Comparison of ENCODE assay signal across 9 mouse cellular contexts in genomic region chr7:142663931-142664421, GRCm38 (mm10). TPM values are rescaled to one million over a fixed set of nuclear protein-coding genes. Genes with fewer than 3 reads are reported as not detected.
DNase-seq lines count a peak whose midpoint lies in the region; ATAC-seq and TF ChIP-seq lines count a peak whose summit lies in the region.
"Had no signal": no experiment of that assay in that cellular context is flagged by ENCODE, and none has a peak within 500 bp of the region (broad histone marks: within the 10 kb centered on the region; RNA-seq: fewer than 3 reads in every experiment).

No protein-coding gene starts in this region.

- DNase-seq in kidney, postnatal 10 days = peak; percentile 49
- no peak for DNase-seq in kidney, adult 2 months
- DNase-seq in neural tube, embryonic 11.5 days (ENCODE audit: low spot score) = peak; percentile 39
- DNase-seq in left cerebral cortex, adult 8-10 months (ENCODE audit: low spot score in 2 of 2) = no peak
- no peak for DNase-seq in cerebellum, adult 9-10 months
- no peak for DNase-seq in adrenal gland, adult 8-10 months

- no peaks in the 10 kb centered on the region for H3K4me1 ChIP-seq in kidney, adult 2 months (ENCODE audit: control insufficient read depth, insufficient read depth, low read length)
- H3K4me1 ChIP-seq in embryonic facial prominence, embryonic 15.5 days = peaks cover 33% of the 10 kb centered on the region
- peaks cover 12% of the 10 kb centered on the region for H3K4me1 ChIP-seq in hindbrain, embryonic 16.5 days (ENCODE audit: control insufficient read depth, insufficient read depth, low read depth, low read length)
- H3K4me1 ChIP-seq in neural tube, embryonic 11.5 days (ENCODE audit: control insufficient read depth, insufficient read depth, low read length) = peaks cover 4% of the 10 kb centered on the region; the same call in 1 of the 2 replicates

- H3K9ac ChIP-seq in embryonic facial prominence, embryonic 15.5 days = peak overlapping the region; percentile 37; the same call in 1 of the 2 replicates
- no peak overlapping the region for H3K9ac ChIP-seq in hindbrain, embryonic 16.5 days (ENCODE audit: low read depth, low read length)
- H3K9ac ChIP-seq in neural tube, embryonic 11.5 days (ENCODE audit: low read length) = peak overlapping the region; percentile 52

- no peak for ATAC-seq in embryonic facial prominence, embryonic 15.5 days (ENCODE audit: insufficient number of reproducible peaks, low FRiP score, low TSS enrichment, low read depth)
- no peak for ATAC-seq in hindbrain, embryonic 16.5 days
- ATAC-seq in neural tube, embryonic 11.5 days (ENCODE audit: insufficient read depth, low FRiP score, low TSS enrichment) = no peak

- no peak overlapping the region for H3K4me3 ChIP-seq in kidney, adult 2 months (ENCODE audit: insufficient read depth, low read depth, low read length)
- peak overlapping the region; percentile 42 for H3K4me3 ChIP-seq in embryonic facial prominence, embryonic 15.5 days (replicated peaks)
- H3K4me3 ChIP-seq in hindbrain, embryonic 16.5 days (ENCODE audit: low read length) = peak overlapping the region; percentile 27
- H3K4me3 ChIP-seq in neural tube, embryonic 11.5 days (ENCODE audit: low read depth, low read length) = peak overlapping the region; percentile 28

- TF ChIP-seq CTCF in kidney, adult 2 months (conservative IDR thresholded peaks at IDR 0.05; ENCODE audit: insufficient read depth, insufficient read length, low read depth, low read length) = no peak

- 4% methylated on average over 53 of the region's 53 CpGs for WGBS in kidney, adult 2 months
- under 1% methylated on average over 46 of the region's 53 CpGs for WGBS in embryonic facial prominence, embryonic 15.5 days
- WGBS in hindbrain, embryonic 16.5 days = under 1% methylated on average over 53 of the region's 53 CpGs
- WGBS in neural tube, embryonic 11.5 days = under 1% methylated on average over 53 of the region's 53 CpGs

- H3K27me3 ChIP-seq in kidney, adult 2 months (replicated peaks; ENCODE audit: control insufficient read depth, insufficient read depth, low read length) = peaks cover 6% of the 10 kb centered on the region; the same call in 1 of the 2 replicates
- H3K27me3 ChIP-seq in embryonic facial prominence, embryonic 15.5 days = peaks cover 74% of the 10 kb centered on the region
- H3K27me3 ChIP-seq in hindbrain, embryonic 16.5 days (replicated peaks; ENCODE audit: control insufficient read depth, insufficient read depth, low read length) = peaks cover 54% of the 10 kb centered on the region
- peaks cover 75% of the 10 kb centered on the region for H3K27me3 ChIP-seq in neural tube, embryonic 11.5 days (ENCODE audit: control insufficient read depth, insufficient read depth, low read length)

- no peaks in the 10 kb centered on the region for H3K9me3 ChIP-seq in embryonic facial prominence, embryonic 15.5 days (replicated peaks)
- no peaks in the 10 kb centered on the region for H3K9me3 ChIP-seq in hindbrain, embryonic 16.5 days (ENCODE audit: control insufficient read depth, low read length)
- H3K9me3 ChIP-seq in neural tube, embryonic 11.5 days (ENCODE audit: control insufficient read depth, low read length) = no peaks in the 10 kb centered on the region

- H3K4me2 ChIP-seq in embryonic facial prominence, embryonic 15.5 days (replicated peaks) = peak overlapping the region; percentile 52
- peak overlapping the region; percentile 39 for H3K4me2 ChIP-seq in hindbrain, embryonic 16.5 days (ENCODE audit: low read length)
- peak overlapping the region; percentile 42 for H3K4me2 ChIP-seq in neural tube, embryonic 11.5 days (ENCODE audit: low read depth)

- H3K36me3 ChIP-seq in kidney, adult 2 months (ENCODE audit: control insufficient read depth, insufficient read depth, low read length) = no peaks in the 10 kb centered on the region
- H3K36me3 ChIP-seq in embryonic facial prominence, embryonic 15.5 days = 0 out of 2 replicates have a peak, but pooled peaks cover 4% of the 10 kb centered on the region
- no peaks in the 10 kb centered on the region for H3K36me3 ChIP-seq in hindbrain, embryonic 16.5 days (ENCODE audit: control insufficient read depth, insufficient read depth, low read length)
- H3K36me3 ChIP-seq in neural tube, embryonic 11.5 days (ENCODE audit: control insufficient read depth, insufficient read depth, low read length) = no peaks in the 10 kb centered on the region

- no peak overlapping the region for H3K27ac ChIP-seq in kidney, adult 2 months (ENCODE audit: insufficient read depth, low read depth, low read length)
- peak overlapping the region; percentile 76 for H3K27ac ChIP-seq in embryonic facial prominence, embryonic 15.5 days (replicated peaks)
- no peak overlapping the region for H3K27ac ChIP-seq in hindbrain, embryonic 16.5 days (ENCODE audit: low read depth, low read length)
- 0 out of 2 replicates have a peak overlapping the region, but pooled peaks have one; percentile 29 for H3K27ac ChIP-seq in neural tube, embryonic 11.5 days (ENCODE audit: low read depth, low read length)

- TF ChIP-seq POLR2A in kidney, adult 2 months (IDR thresholded peaks at IDR 0.05; ENCODE audit: low read depth, low read length) = no peak

RNA-seq across cellular contexts. Expression of gene Igf2, which starts 2.6 kb away (rescaled TPM):
- 26.9 and 36.9 TPM in 2 replicates for polyA plus RNA-seq in kidney, adult 2 months (2012; rRNA removed)
- 970 and 1,114 TPM in 2 replicates for polyA plus RNA-seq in embryonic facial prominence, embryonic 15.5 days (2015; fragmentation: Nextera tagmentation; extraction: Ambion mirVana)
- polyA plus RNA-seq in hindbrain, embryonic 16.5 days (2015; fragmentation: Nextera tagmentation; extraction: Ambion mirVana) = 157 and 172 TPM in 2 replicates
- polyA plus RNA-seq in neural tube, embryonic 11.5 days (2014; fragmentation: Nextera tagmentation; extraction: Ambion mirVana) = 316 and 368 TPM in 2 replicates
- total RNA-seq in left cerebral cortex, adult 8-10 months (2022) = 10 to 100 TPM; 82.1 to 99.4 (median 88.8) TPM
- 10 to 100 TPM; 17.1 to 37.9 (median 21.7) TPM for total RNA-seq in adrenal gland, adult 8-10 months (2022)

RNA-seq across cellular contexts. Expression of gene Gm49394, which starts 5.8 kb away (rescaled TPM):
- 0.03 TPM in 1 of 2 replicates, not detected in the other for polyA plus RNA-seq in kidney, adult 2 months (2012; rRNA removed)
- polyA plus RNA-seq in embryonic facial prominence, embryonic 15.5 days (2015; fragmentation: Nextera tagmentation; extraction: Ambion mirVana) = 0.25 and 0.80 TPM in 2 replicates
- polyA plus RNA-seq in hindbrain, embryonic 16.5 days (2015; fragmentation: Nextera tagmentation; extraction: Ambion mirVana) = 0.11 TPM in 1 of 2 replicates, not detected in the other
- polyA plus RNA-seq in neural tube, embryonic 11.5 days (2014; fragmentation: Nextera tagmentation; extraction: Ambion mirVana) = not detected in 2 replicates
- not detected for total RNA-seq in left cerebral cortex, adult 8-10 months (2022)
- total RNA-seq in adrenal gland, adult 8-10 months (2022) = not detected
- total RNA-seq: liver, adult 2 months had no signal
- polyA plus RNA-seq: liver, adult 2 months had no signal

Comparison
In these comparisons a context has a peak if more than half of its experiments do, and no peak if none do; other contexts are left out.
1. DNase-seq: peak in kidney, postnatal 10 days (single experiment) and neural tube, embryonic 11.5 days (single experiment); none in kidney, adult 2 months (single experiment), left cerebral cortex, adult 8-10 months (0 of 2), cerebellum, adult 9-10 months (single experiment) and adrenal gland, adult 8-10 months (single experiment).
2. H3K27ac ChIP-seq: peak in embryonic facial prominence, embryonic 15.5 days (single experiment) and neural tube, embryonic 11.5 days (single experiment); none in kidney, adult 2 months (single experiment) and hindbrain, embryonic 16.5 days (single experiment).
3. Peak in every context shown above with its lines, with median percentiles within 50 percentile points of each other: H3K4me2 ChIP-seq.